Mouse (Mus musculus) forebrain, embryonic 15.5 days (tissue): ENCODE measurements at regions not wholly inside any gene's neighbourhood (a gene's known extent, or its start where the extent isn't known, plus 50 kb on each side); places are given as distances from the start of the nearest gene placed in this dataset.
A peak's percentile ranks its signal among the peaks of the same experiment; 100 is the strongest.

ENCODE experiments used
- ATAC-seq: fragments of 200-750 bp; cut with Nextera tagmentation; replicated peaks from 2 replicates; pipeline ENCODE4 v1.8.0; 2017; ENCODE audit warnings: mild to moderate bottlenecking, moderate TSS enrichment, moderate library complexity
- H3K27ac ChIP-seq: fragments of 300-500 bp; sonication (generic); replicated peaks from 2 replicates; pipeline ENCODE4 v1.5.1; 2015; ENCODE audit warnings: mild to moderate bottlenecking, inconsistent platforms
- H3K27me3 ChIP-seq: fragments of 300-500 bp; sonication (generic); 2 replicates; pipeline ENCODE4 v1.6.1; 2015; ENCODE audit warnings: inconsistent platforms
- H3K36me3 ChIP-seq: fragments of 300-500 bp; sonication (generic); 2 replicates; pipeline ENCODE4 v1.6.1; 2015; ENCODE audit warnings: mild to moderate bottlenecking, inconsistent platforms
- H3K4me1 ChIP-seq: fragments of 300-500 bp; sonication (generic); 2 replicates; pipeline ENCODE4 v1.6.1; 2015; ENCODE audit warnings: inconsistent platforms
- H3K4me2 ChIP-seq: fragments of 300-500 bp; sonication (generic); replicated peaks from 2 replicates; pipeline ENCODE4 v1.6.1; 2015; ENCODE audit warnings: mild to moderate bottlenecking, inconsistent platforms
- H3K4me3 ChIP-seq: fragments of 300-500 bp; sonication (generic); 2 replicates; pipeline ENCODE4 v1.5.1; 2015; ENCODE audit warnings: mild to moderate bottlenecking, inconsistent platforms
- H3K9ac ChIP-seq: fragments of 300-500 bp; sonication (generic); replicated peaks from 2 replicates; pipeline ENCODE4 v1.6.1; 2015; ENCODE audit warnings: mild to moderate bottlenecking, inconsistent platforms
- H3K9me3 ChIP-seq: fragments of 300-500 bp; sonication (generic); 2 replicates; pipeline ENCODE4 v1.6.1; 2016; ENCODE audit warnings: inconsistent platforms
- WGBS: fragments of 180-500 bp; shearing (Covaris S2); methylation state at CpG from one replicate; pipeline ENCODE4 v1.1.7; 2015; ENCODE audit warnings: mixed read lengths; 5-methylcytosine and 5-hydroxymethylcytosine counted together

- H3K9me3 ChIP-seq = no peaks in the 10 kb centered on the region
- WGBS = 69% methylated on average over 10 of the region's 10 CpGs
- H3K9ac ChIP-seq = no peak overlapping the region
- H3K27me3 ChIP-seq = no peaks in the 10 kb centered on the region
- H3K36me3 ChIP-seq = no peaks in the 10 kb centered on the region
- ATAC-seq = no peak
- H3K27ac ChIP-seq = no peak overlapping the region
- H3K4me1 ChIP-seq = no peaks in the 10 kb centered on the region
- no peak overlapping the region for H3K4me3 ChIP-seq
- no peak overlapping the region for H3K4me2 ChIP-seq
Measured at GRCm38 (mm10) chr7:118042914-118043313, 73.1 kb downstream of the Rps15a start.

GRCm38 (mm10) chr7:118039862-118040261 lies 76.1 kb downstream of the Rps15a start:
- no peak overlapping the region for H3K4me3 ChIP-seq
- H3K9me3 ChIP-seq = no peaks in the 10 kb centered on the region
- no peak overlapping the region for H3K27ac ChIP-seq
- H3K9ac ChIP-seq = no peak overlapping the region
- no peaks in the 10 kb centered on the region for H3K36me3 ChIP-seq
- 82% methylated on average over 4 of the region's 4 CpGs for WGBS
- H3K27me3 ChIP-seq = no peaks in the 10 kb centered on the region
- ATAC-seq = no peak
- H3K4me1 ChIP-seq = no peaks in the 10 kb centered on the region
- no peak overlapping the region for H3K4me2 ChIP-seq

DNA sequence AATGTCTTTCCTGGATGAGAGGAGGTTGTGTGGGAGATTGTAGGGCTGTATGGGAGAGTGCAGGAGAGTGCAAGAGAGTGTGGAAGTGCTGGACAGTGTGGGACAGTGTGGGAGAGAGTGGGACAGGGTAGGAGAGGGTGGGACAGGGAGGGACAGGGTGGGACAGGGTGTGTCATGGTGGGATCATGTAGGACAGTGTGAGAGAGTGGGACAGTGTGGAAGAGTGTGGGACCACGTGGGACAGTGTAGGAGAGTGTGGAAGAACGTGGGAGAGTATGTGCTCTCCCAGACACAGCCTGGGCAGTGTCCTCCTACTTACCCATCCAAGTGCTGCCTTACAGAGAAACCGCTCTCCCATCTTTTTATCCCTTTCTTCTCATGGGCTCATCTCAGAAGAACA lies 78.9 kb downstream of the Rps15a start:
- Histone ChIP-seq H3K36me3 (no peaks in the 10 kb centered on the region), H3K4me2 (no peak overlapping the region), H3K4me3 (no peak overlapping the region), H3K27me3 (no peaks in the 10 kb centered on the region), H3K9ac (no peak overlapping the region), H3K27ac (no peak overlapping the region), H3K4me1 (no peaks in the 10 kb centered on the region), H3K9me3 (no peaks in the 10 kb centered on the region)
- 72% methylated on average over 3 of the region's 3 CpGs for WGBS
- no peak for ATAC-seq

GRCm38 (mm10) chr7:118026106-118026526 lies 89.9 kb downstream of the Rps15a start:
- Histone ChIP-seq H3K9ac (no peak overlapping the region), H3K27me3 (no peaks in the 10 kb centered on the region), H3K4me1 (peaks cover 13% of the 10 kb centered on the region), H3K36me3 (no peaks in the 10 kb centered on the region), H3K4me3 (no peak overlapping the region), H3K4me2 (no peak overlapping the region), H3K9me3 (no peaks in the 10 kb centered on the region), H3K27ac (no peak overlapping the region)
- ATAC-seq = peak; percentile 53; the same call in 1 of the 2 replicates
- WGBS = 5% methylated on average over 10 of the region's 10 CpGs

DNA sequence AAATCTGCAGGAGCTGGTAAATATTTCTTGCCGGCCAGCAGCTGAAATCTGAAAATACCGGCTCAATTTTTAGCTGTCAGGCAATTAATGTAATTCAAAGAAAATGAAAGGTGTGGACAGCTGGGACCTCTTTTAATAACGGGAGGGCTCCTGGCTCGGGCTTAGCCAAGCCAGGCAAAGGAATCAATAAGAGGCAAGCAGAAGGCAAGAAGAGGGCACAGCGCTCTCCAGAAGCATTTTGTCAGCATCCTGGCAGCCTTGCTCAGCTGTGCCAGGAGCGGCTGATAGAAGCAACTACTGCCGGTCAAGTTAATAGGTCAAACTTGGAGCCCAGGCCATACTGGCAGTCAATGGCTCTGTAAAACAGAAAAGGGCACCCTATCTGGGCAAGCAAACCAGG lies 111.4 kb downstream of the Rps15a start:
- no peak for ATAC-seq
- 54% methylated on average over 7 of the region's 7 CpGs for WGBS
- Histone ChIP-seq H3K27me3 (no peaks in the 10 kb centered on the region), H3K9ac (no peak overlapping the region), H3K27ac (no peak overlapping the region), H3K4me1 (0 out of 2 replicates have a peak, but pooled peaks cover 3% of the 10 kb centered on the region), H3K9me3 (no peaks in the 10 kb centered on the region), H3K4me3 (no peak overlapping the region), H3K4me2 (no peak overlapping the region), H3K36me3 (no peaks in the 10 kb centered on the region)

- no peak overlapping the region for H3K4me3 ChIP-seq
- no peaks in the 10 kb centered on the region for H3K36me3 ChIP-seq
- 71% methylated on average over 3 of the region's 3 CpGs for WGBS
- H3K27ac ChIP-seq = no peak overlapping the region
- no peaks in the 10 kb centered on the region for H3K27me3 ChIP-seq
- no peak overlapping the region for H3K9ac ChIP-seq
- no peak for ATAC-seq
- H3K9me3 ChIP-seq = no peaks in the 10 kb centered on the region
- no peak overlapping the region for H3K4me2 ChIP-seq
- 0 out of 2 replicates have a peak, but pooled peaks cover 3% of the 10 kb centered on the region for H3K4me1 ChIP-seq
Measured at GRCm38 (mm10) chr7:118001881-118002280, 114.1 kb downstream of the Rps15a start.

DNA sequence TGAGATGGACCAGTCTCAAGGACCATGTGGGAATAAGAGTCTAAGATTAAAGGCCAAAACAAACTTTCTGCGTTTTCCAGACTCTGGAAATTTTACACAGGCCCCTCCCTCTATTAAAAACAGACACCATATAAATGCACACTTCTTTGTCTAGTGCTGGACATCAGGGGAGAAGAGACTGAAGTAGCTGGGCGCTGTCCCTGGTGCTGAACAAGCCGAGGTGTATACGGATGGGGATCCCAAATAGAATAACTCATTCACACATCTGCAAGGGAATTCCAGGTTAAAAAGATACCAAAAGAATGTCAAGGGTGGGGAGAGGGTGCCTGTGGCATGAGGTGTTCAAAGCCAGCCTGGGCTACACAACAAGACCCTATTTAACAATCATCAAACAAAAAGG lies 114.9 kb downstream of the Rps15a start:
- no peak overlapping the region for H3K27ac ChIP-seq
- ATAC-seq = no peak
- 6% methylated on average over 4 of the region's 4 CpGs for WGBS

DNA sequence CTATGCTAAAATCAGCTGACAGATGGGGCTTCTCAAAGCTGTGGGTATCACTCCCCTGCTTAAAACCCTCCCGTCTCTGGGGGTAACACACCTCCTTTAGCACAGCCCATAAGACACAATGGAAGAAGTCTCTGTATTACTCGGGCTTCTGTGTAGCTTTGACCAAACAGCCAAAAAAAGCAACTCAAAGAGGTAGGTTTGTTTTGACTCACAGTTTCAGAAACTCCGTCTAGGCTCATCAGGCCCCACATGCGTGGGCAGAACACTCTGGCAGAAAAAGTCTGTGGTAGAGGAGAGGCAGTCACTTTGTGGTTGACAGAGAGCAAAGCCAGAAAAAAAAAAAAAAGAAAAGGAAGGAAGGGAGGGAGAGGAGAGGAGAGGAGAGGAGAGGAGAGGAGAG lies 133.8 kb downstream of the Rps15a start:
- no peak overlapping the region for H3K9ac ChIP-seq
- no peak overlapping the region for H3K27ac ChIP-seq
- H3K9me3 ChIP-seq = no peaks in the 10 kb centered on the region
- no peaks in the 10 kb centered on the region for H3K4me1 ChIP-seq
- ATAC-seq = no peak
- WGBS = 81% methylated on average over 4 of the region's 4 CpGs
- H3K4me2 ChIP-seq = no peak overlapping the region
- H3K4me3 ChIP-seq = no peak overlapping the region
- no peaks in the 10 kb centered on the region for H3K36me3 ChIP-seq
- no peaks in the 10 kb centered on the region for H3K27me3 ChIP-seq

More for the DNA sequence above, 114.9 kb downstream of the Rps15a start:
- H3K4me2 ChIP-seq = no peak overlapping the region
- H3K4me3 ChIP-seq = no peak overlapping the region
- H3K36me3 ChIP-seq = no peaks in the 10 kb centered on the region
- H3K9ac ChIP-seq = no peak overlapping the region
- no peaks in the 10 kb centered on the region for H3K9me3 ChIP-seq
- H3K4me1 ChIP-seq = 0 out of 2 replicates have a peak, but pooled peaks cover 3% of the 10 kb centered on the region
- no peaks in the 10 kb centered on the region for H3K27me3 ChIP-seq

DNA sequence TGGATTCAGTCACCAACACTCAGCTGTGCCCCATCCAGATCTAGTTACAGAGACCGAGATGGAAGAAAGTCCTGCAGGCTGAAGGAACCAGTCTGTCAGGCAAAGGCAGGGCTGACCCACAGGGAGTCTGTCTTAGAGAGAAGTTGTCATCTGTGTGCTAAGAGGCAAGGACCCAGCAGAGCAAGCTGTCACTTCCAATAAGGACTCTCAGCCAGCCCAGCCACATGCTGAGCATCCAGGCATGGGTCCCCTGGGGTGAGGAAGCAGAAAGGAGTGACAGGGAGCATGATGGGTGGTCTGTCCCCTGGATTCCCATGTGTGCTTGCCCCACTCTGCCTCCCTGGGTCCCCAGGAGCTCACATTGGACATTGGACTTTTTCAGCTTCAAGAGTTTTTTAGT lies 144.8 kb downstream of the Rps15a start:
- H3K4me1 ChIP-seq = no peaks in the 10 kb centered on the region
- WGBS = 41% methylated on average over 1 of the region's 1 CpGs
- no peaks in the 10 kb centered on the region for H3K36me3 ChIP-seq
- H3K9me3 ChIP-seq = no peaks in the 10 kb centered on the region
- H3K27me3 ChIP-seq = no peaks in the 10 kb centered on the region
- H3K9ac ChIP-seq = no peak overlapping the region
- H3K4me3 ChIP-seq = no peak overlapping the region
- no peak overlapping the region for H3K27ac ChIP-seq
- H3K4me2 ChIP-seq = no peak overlapping the region
- no peak for ATAC-seq

DNA sequence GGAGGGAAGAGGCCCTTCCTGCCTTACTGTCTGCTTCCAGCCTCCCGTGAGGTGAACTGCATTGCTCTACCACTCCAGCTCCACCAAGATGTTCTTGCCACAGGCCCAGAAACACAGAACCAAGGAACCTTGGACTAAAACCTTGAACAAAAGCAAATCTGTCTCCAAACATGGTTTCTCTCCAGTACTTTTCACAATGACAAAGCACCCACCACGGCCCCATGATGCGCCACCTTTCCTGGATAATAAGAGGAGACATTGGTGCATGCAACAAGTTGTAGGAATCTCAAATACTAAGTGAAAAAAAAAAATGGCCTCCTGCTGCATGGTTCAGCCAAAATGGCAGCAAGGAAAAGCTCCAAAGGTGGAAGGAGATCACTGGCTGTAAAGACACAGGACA lies 172.6 kb downstream of the Rps15a start:
- 97% methylated on average over 3 of the region's 3 CpGs for WGBS

GRCm38 (mm10) chr7:117939618-117940017 lies 176.4 kb downstream of the Rps15a start:
- no peak; the same call in 1 of the 2 replicates for ATAC-seq
- no peaks in the 10 kb centered on the region for H3K4me1 ChIP-seq
- no peak overlapping the region for H3K27ac ChIP-seq
- 10% methylated on average over 7 of the region's 7 CpGs for WGBS
- no peak overlapping the region for H3K4me3 ChIP-seq
- no peaks in the 10 kb centered on the region for H3K27me3 ChIP-seq
- no peaks in the 10 kb centered on the region for H3K9me3 ChIP-seq
- no peak overlapping the region for H3K4me2 ChIP-seq
- no peak overlapping the region for H3K9ac ChIP-seq
- H3K36me3 ChIP-seq = no peaks in the 10 kb centered on the region

More for the DNA sequence above, 172.6 kb downstream of the Rps15a start:
- Histone ChIP-seq H3K4me2 (no peak overlapping the region), H3K36me3 (no peaks in the 10 kb centered on the region), H3K4me1 (no peaks in the 10 kb centered on the region), H3K27ac (no peak overlapping the region), H3K9ac (no peak overlapping the region), H3K4me3 (no peak overlapping the region), H3K27me3 (no peaks in the 10 kb centered on the region), H3K9me3 (no peaks in the 10 kb centered on the region)
- no peak for ATAC-seq

DNA sequence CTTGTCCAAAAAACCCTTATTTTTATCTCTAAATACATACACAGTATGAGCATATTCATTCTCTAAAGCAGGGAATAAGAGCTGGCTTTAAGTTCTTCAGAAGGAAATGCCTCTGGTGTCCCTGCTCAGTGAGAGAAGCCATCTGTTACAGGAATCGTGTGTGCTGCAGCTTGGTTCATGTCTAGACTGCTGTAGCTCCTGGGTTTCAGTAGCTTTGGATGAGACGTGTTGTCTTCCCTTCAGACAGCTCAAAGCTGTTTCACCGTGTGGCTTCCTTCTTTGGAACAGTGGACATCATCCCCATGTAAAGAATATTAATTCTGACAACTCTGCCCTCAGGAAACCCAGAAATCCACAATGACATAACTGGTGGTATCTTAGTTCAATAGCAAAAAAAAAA lies 181.1 kb downstream of the Rps15a start:
- Histone ChIP-seq H3K4me2 (no peak overlapping the region), H3K9ac (no peak overlapping the region), H3K27ac (no peak overlapping the region), H3K4me3 (no peak overlapping the region), H3K9me3 (no peaks in the 10 kb centered on the region), H3K36me3 (no peaks in the 10 kb centered on the region), H3K4me1 (peaks cover 13% of the 10 kb centered on the region), H3K27me3 (no peaks in the 10 kb centered on the region)
- 80% methylated on average over 3 of the region's 3 CpGs for WGBS
- no peak for ATAC-seq

DNA sequence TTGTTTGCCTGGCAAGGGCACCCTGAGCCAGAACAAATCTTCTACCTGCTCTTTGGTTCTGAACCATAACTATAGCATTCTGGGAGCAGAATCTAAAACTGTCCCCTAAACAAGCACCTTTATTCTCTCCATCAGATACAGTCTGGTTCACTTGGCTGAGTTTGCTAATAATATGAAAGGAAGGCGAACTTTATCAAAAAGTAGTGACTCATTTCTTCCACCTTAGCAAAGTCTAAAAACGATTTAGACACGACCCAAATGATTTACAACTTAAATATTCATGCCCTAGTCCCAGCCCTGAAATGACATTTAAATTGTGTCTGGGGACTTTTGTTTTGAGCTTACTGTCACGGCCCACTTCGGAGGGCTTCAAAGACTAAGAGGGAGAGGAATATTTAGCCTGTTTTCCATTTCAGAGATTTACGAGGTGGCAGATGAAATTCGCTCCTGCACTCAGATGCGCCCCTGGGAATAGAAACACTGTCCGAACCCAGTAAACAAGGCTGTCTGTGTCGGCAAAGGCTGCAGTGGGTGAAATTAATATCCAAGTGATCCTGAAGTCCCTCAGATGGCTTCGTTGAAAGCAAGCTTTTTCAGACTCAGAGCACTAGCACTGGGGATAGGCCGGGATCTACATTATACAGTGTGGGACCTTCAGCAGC lies 184.6 kb downstream of the Rps15a start:
- ATAC-seq = no peak
- no peak overlapping the region for H3K4me2 ChIP-seq
- WGBS = 54% methylated on average over 12 of the region's 12 CpGs

More for the DNA sequence above, 184.6 kb downstream of the Rps15a start:
- peaks cover 13% of the 10 kb centered on the region for H3K4me1 ChIP-seq
- no peak overlapping the region for H3K4me3 ChIP-seq
- no peak overlapping the region for H3K27ac ChIP-seq
- H3K9me3 ChIP-seq = no peaks in the 10 kb centered on the region
- no peaks in the 10 kb centered on the region for H3K27me3 ChIP-seq
- no peaks in the 10 kb centered on the region for H3K36me3 ChIP-seq
- no peak overlapping the region for H3K9ac ChIP-seq
